Mouse (Mus musculus) bone marrow, adult 2 months (tissue): ENCODE results near the gene Wdr83os. TPM values are rescaled to one million over a fixed set of nuclear protein-coding genes. Genes with fewer than 3 reads are reported as not detected.

Experiments used
- H3K27ac ChIP-seq: fragments of 200-500 bp; 2 replicates; pipeline ENCODE4 v1.5.1; 2012; ENCODE audit warnings: low read depth, mild to moderate bottlenecking, control low read depth, inconsistent platforms, low read length; ENCODE audit not compliant: control insufficient read depth, poor library complexity, insufficient read depth
- H3K4me1 ChIP-seq: fragments of 200-500 bp; 2 replicates; pipeline ENCODE4 v1.6.1; 2011; ENCODE audit warnings: low read length; ENCODE audit not compliant: control insufficient read depth, insufficient read depth
- H3K4me3 ChIP-seq: fragments of 200-500 bp; replicated peaks from 2 replicates; pipeline ENCODE3; 2011; ENCODE audit warnings: mild to moderate bottlenecking, low read depth, low read length, control low read depth; ENCODE audit not compliant: control insufficient read depth
- CTCF ChIP-seq: fragments of 200-500 bp; IDR thresholded peaks from 2 replicates; pipeline ENCODE4 v1.5.1; 2011; ENCODE audit warnings: low read length, control low read depth; ENCODE audit not compliant: control insufficient read depth, insufficient read depth
- POLR2A ChIP-seq: fragments of 200-500 bp; IDR thresholded peaks from 2 replicates; pipeline ENCODE4 v1.6.1; 2011; ENCODE audit warnings: low read depth, mild to moderate bottlenecking, control low read depth, low read length, borderline replicate concordance; ENCODE audit not compliant: control insufficient read depth
- WGBS: fragments of 180-500 bp; shearing (Covaris S2); methylation state at CpG from one replicate; pipeline ENCODE4 v1.1.7; 2018; 5-methylcytosine and 5-hydroxymethylcytosine counted together
- polyA plus RNA-seq: library from polyadenylated mRNA; stranded (reverse); fragments of >200 nt; gene quantifications from 2 replicates; pipeline ENCODE4 v1.2.4, GENCODE M21; 2011; ENCODE audit warnings: low replicate concordance; ENCODE audit not compliant: missing spikeins, insufficient read depth, insufficient read length

Gene Wdr83os
- 26.9 and 42.0 TPM in 2 replicates for polyA plus RNA-seq

- WGBS = under 1% methylated on average over 30 of the region's 30 CpGs
- H3K4me1 ChIP-seq = no peaks in the 10 kb centered on the region; the same call in 1 of the 2 replicates
- TF ChIP-seq CTCF (no peak), POLR2A (no peak)
- peak within 1 kb of the TSS; percentile 94 for H3K4me3 ChIP-seq
- H3K27ac ChIP-seq = peak within 1 kb of the TSS; percentile 88
Observed at GRCm38 (mm10) chr8:85080532-85081215, at the start of gene Wdr83os. Gene Wdr83os (plus strand): TSS chr8:85080740.

DNA sequence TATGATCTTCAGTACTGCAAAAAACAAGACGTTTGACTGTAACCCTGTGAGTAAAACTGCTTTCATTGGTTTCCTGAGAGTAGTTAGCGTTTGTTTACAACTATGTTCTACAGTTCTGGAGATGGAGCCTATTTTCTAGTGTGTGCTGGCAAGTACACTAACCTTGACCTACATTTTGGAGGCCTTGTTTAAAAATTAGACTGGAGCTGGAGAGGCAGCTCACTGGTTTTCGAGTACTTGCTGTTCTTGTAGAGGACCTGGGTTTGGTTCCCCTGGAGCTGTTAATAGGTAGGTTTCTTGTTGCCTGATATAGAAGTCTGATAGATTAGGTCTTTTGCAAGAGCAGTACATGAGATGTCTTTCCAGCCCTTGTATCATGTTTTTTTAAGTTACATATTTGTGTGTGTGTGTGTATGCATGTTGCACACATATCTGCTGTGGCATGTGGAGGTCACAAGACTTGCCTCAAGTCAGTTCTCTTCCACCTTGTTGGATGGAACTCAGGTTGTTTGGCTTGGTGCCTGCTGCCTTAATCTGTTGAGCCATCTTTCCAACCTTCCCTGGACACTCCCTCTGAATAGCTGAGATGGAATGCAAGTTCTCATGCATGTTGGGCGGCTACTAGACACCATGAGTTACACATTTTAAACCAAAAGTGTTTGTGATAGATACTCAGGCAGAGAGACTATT, 47.8 kb upstream of the Wdr83os start:
- TF ChIP-seq CTCF (no peak), POLR2A (no peak)
- 84% methylated on average over 4 of the region's 4 CpGs for WGBS
- no peak overlapping the region for H3K27ac ChIP-seq
- no peak overlapping the region for H3K4me3 ChIP-seq
- H3K4me1 ChIP-seq = peaks cover 4% of the 10 kb centered on the region; the same call in 1 of the 2 replicates

DNA sequence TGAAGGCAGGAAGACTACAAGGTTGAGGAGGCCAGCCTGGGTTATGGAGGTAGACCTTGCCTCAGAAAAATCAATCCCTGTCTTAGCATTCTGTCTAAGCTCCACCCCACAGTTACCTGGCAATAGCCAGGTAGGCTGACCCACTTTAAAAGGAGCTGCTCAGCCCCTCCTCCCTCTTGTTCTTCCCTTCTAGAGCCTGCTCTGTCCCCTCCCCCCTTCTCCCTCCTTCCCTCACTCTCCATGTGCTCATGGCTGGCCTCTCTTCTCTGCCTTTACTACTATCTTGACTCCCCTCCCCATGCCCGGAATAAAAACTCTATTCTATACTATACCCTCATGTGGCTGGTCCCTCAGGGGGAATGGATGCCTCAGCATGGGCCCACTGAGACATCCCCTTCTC, 46.7 kb upstream of the Wdr83os start:
- 74% methylated on average over 1 of the region's 1 CpGs for WGBS
- Histone ChIP-seq H3K4me1 (peaks cover 2% of the 10 kb centered on the region; the same call in 1 of the 2 replicates), H3K27ac (no peak overlapping the region)

DNA sequence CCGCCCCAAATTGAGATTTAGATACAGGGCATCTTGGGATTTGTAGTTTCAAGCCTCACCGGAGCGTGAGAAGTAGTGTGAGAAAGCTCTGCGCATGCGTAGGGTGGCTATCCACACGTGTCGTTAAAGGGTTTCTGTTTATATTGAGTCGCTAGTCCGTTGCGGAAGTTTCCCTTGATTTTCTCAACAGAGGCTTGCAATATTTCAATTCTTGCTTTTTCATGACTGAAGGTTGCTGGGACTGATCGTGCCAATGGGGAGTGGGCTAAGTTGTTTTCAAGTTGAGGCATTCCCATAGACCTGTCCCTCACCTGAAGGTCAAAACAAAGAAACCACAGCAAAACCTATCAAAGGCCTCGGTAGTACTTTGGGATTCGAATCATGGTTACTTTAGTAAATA, 45.8 kb upstream of the Wdr83os start:
- no peak overlapping the region for H3K27ac ChIP-seq
- no peak for TF ChIP-seq CTCF
- TF ChIP-seq POLR2A = no peak
- H3K4me1 ChIP-seq = peaks cover 1% of the 10 kb centered on the region; the same call in 1 of the 2 replicates
- peak overlapping the region; percentile 50 for H3K4me3 ChIP-seq
- 2% methylated on average over 13 of the region's 13 CpGs for WGBS

More for the DNA sequence above, 46.7 kb upstream of the Wdr83os start:
- no peak overlapping the region for H3K4me3 ChIP-seq
- no peak for TF ChIP-seq CTCF
- TF ChIP-seq POLR2A = no peak

GRCm38 (mm10) chr8:85035165-85035727, 45.3 kb upstream of the Wdr83os start:
- H3K4me3 ChIP-seq = no peak overlapping the region
- TF ChIP-seq POLR2A (no peak), CTCF (no peak)
- peaks cover 1% of the 10 kb centered on the region; the same call in 1 of the 2 replicates for H3K4me1 ChIP-seq
- H3K27ac ChIP-seq = peak overlapping the region; percentile 39; the same call in 1 of the 2 replicates
- 2% methylated on average over 12 of the region's 12 CpGs for WGBS

DNA sequence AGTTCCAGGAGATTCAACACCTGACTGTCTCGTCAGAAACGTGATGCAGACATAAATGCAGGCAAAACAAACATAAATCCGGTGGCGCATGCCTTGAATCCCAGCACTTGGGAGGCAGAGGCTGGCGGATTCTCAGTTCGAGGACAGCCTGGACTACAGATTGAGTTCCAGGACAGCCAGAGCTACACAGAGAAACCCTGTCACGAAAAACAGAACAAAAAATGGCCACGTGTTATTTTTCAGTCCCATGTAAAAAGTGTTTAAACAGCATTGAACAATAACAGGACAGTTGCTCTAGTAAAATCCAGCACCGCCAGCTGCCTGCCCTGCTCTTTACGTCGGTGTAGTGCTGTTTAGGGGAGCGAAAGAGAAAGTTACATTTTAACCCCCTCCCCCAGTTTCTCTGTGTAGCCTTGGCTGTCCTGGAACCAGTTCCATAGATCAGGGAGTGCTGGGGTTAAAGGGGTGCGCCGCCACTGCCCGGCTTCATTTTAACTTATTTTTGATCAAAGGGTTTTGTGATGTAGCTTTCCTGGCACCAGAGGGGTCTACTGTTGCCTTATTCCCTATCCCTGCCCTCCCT, 44.7 kb upstream of the Wdr83os start:
- TF ChIP-seq POLR2A (no peak), CTCF (no peak)
- Histone ChIP-seq H3K27ac (peak overlapping the region; percentile 41; the same call in 1 of the 2 replicates), H3K4me1 (peaks cover 1% of the 10 kb centered on the region; the same call in 1 of the 2 replicates), H3K4me3 (peak overlapping the region; percentile 89)
- WGBS = 1% methylated on average over 15 of the region's 15 CpGs

- WGBS = under 1% methylated on average over 9 of the region's 9 CpGs
- H3K4me3 ChIP-seq = peak overlapping the region; percentile 89
- peaks cover 1% of the 10 kb centered on the region; the same call in 1 of the 2 replicates for H3K4me1 ChIP-seq
- H3K27ac ChIP-seq = peak overlapping the region; percentile 63
- TF ChIP-seq POLR2A = no peak
- no peak for TF ChIP-seq CTCF
Observed at GRCm38 (mm10) chr8:85036381-85036717, 44.2 kb upstream of the Wdr83os start.

DNA sequence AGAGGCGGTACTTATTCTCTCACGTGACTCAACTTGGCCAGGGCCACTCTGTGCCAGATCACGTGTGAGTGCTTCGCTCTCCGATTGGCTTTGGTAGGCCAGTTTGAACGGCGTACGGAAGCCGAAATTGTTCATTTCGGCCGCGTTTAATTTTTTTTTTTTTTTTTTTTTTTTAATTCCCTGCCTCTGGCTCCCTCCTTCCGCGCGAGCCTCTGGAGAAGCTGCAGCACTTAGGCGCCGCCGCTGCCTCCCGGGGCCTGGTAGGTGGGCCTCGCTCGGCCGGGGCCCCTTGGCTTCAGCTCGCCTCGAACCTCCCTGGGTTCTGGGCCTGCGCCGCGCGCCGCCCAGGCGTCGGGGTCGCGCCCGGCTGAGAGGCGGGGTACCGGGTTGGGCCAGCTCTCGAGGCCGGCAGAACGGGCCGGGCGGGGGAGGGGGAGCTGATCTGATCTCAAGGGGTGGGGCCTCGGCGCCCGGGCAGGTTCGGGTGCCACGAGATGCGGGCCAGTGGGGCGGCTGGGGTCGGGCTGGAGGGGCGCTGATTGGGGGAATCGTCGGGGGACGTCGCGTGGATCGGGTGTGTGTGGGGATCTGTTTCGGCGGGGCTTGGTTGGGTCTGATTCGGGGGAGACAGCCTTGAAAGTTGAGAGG, 43.7 kb upstream of the Wdr83os start, which contains the start of gene Tnpo2:
TSS of gene Tnpo2 (plus strand) at position 198 of the 648 bp plus-strand sequence.
- H3K27ac ChIP-seq = peak within 1 kb of the TSS; percentile 92
- under 1% methylated on average over 59 of the region's 59 CpGs for WGBS
- peak within 1 kb of the TSS; percentile 89 for H3K4me3 ChIP-seq
- peaks cover 1% of the 10 kb centered on the region; the same call in 1 of the 2 replicates for H3K4me1 ChIP-seq
- TF ChIP-seq CTCF (no peak), POLR2A (no peak)
